Mouse (Mus musculus) liver (tissue): ENCODE measurements at regions not wholly inside any gene's neighbourhood (a gene's known extent, or its start where the extent isn't known, plus 50 kb on each side); places are given as distances from the start of the nearest gene placed in this dataset.

Experiments used
- DNase-seq: peaks from one replicate; pipeline ENCODE4 v3.0.0-alpha.2; 2020; ENCODE audit warnings: mixed read lengths

DNA sequence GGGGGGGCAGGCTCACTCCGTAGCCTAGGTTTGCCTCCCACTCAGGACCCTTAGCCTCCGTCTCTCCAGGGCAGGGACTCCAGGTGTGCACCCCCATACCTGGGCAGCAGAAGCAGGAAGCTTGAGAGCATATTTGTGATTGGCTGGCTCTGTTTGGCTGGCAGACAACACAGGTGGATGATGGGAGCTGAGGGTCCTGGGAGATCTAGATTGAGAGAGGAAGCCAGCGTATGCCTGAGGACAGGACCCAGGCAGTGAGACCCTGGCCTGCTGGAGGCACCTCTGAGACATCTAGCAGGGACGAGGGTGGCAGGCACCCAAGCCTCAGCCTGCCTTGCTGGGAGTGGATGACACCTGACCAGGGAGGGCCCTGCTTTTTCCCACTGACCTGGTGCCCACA, 88.6 kb upstream of the Tmem189 start:
- no peak for DNase-seq

GRCm38 (mm10) chr2:167777331-167778085, 87.9 kb upstream of the Tmem189 start:
- DNase-seq = peak; percentile 73

DNA sequence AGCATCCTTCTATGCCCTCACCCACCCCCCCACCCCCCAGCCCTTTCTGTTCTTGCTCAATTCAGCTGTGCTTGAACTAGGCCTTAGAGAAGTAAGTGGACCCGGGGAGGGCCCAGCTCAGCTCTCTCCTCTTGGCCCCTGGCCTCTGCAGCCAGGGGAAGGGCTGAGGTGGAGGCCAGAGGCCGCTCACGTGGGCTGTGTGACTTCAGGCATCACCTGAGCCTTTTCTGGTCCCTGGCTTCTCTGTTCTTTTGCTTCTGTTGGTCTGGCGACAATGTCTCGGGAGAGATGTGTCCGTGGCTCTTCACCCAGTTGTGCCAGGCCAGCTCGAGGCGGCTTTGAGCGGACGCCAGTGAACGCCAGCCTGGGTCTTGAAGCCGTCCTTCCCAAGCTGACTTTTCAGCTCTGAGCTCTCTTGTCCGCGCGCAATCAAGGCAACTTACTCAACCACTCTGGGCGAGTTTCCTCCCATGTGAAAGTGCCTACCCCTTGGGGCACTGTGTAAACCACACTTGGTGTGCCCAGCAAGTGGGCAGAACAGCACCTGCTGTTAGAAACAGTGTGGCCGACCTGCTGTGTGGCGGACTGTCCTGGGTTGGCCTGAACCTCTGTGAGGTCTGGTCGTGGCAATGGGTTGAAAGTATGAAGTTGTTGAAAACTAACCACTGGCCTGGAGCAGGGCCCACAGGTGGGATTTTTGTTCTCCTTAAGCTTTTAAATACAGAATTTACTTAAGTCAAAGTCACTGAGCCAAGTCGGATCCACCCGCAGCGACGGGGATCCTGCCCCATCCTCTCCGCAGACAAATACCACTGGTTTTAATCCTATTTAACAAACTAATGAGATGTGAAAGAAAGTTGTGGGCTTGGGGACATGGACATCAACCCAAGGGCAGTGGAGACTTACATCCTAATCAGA, 86.9 kb upstream of the Tmem189 start:
- DNase-seq = no peak

- DNase-seq = peak; percentile 44
Observed at GRCm38 (mm10) chr2:167775218-167775915, 85.7 kb upstream of the Tmem189 start.

DNA sequence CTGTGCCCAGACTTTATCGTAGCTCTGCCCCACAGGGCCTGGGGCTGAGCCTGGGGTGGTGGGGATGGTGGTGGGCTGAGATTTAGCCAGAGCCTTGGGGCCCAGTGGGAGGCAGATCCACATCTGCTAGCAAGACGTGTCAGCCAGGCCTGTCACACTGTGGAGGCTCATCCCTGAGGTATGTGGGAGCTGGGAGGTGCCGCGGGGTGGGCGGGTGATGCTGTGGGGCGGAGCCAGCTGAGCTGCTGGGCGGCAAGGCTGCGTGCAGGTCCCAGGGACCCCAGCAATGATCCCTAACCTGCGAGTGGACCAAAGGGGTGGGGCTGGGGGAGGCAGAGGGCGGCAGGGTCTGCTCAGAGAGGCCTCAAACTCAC, 85.2 kb upstream of the Tmem189 start:
- peak; percentile 59 for DNase-seq

- DNase-seq = no peak
Observed at GRCm38 (mm10) chr2:167774166-167774805, 84.7 kb upstream of the Tmem189 start.

- DNase-seq = no peak
Observed at GRCm38 (mm10) chr2:167772834-167773233, 83.2 kb upstream of the Tmem189 start.

DNA sequence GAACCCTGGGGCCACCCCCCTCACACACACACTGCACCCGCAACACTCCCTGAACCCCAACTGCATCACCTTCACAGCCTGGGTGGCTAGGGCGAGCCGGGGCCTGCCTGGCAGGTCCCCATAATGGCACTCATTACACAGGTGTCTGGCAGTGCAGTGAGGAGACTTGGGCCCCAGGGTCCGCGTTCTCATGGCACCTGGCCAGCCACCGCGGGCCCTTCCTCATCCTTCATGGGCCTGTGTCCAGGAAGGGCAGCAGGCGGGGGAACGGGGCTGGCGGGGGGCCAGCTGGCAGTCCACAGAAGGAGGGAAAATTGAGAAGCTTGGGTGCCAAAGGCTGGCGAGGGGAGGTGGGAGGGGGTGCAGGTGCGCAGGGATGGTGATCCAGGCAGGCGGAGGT, 78.3 kb upstream of the Tmem189 start:
- no peak for DNase-seq

DNA sequence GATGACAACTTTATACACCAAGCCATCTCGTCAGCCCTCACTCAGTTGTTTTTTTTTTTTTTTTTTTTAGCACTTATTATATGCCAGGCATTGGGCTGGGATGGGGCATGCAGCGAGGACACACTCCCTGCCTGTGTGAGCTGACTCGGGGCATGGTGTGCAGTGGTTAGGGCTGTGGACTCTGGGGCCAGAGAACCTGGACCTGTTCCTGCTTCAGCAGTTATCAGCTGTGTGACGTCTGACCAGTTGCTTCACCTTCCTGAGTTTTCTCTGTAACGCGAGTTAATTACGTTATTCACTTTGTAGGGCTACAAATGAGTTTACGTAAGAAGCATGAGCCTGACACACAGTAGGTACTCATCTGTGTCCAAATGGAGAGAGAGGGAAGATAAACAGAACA, 77.7 kb upstream of the Tmem189 start:
- no peak for DNase-seq

DNA sequence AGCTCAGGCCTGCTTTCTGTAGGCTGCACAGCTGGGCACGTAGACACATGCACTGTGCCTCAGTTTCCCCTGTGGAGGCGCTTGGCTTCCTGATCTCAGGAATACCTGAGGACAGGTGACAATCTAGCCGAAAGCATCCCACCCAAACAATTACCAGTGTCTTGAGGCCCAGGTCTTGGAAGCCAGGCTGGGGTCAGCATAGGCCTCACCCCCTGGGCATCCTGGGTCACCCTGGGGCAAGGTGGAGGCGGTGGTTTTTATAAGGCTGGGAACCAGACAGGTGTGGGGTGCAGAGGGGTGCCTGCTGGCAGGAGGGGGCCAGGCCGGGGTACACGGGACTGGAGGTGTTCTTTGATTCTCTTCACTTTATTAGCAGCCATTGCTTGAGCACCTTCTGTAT, 76.2 kb upstream of the Tmem189 start:
- no peak for DNase-seq

- DNase-seq = peak; percentile 91
Observed at GRCm38 (mm10) chr2:167765072-167765800, 75.6 kb upstream of the Tmem189 start.

DNA sequence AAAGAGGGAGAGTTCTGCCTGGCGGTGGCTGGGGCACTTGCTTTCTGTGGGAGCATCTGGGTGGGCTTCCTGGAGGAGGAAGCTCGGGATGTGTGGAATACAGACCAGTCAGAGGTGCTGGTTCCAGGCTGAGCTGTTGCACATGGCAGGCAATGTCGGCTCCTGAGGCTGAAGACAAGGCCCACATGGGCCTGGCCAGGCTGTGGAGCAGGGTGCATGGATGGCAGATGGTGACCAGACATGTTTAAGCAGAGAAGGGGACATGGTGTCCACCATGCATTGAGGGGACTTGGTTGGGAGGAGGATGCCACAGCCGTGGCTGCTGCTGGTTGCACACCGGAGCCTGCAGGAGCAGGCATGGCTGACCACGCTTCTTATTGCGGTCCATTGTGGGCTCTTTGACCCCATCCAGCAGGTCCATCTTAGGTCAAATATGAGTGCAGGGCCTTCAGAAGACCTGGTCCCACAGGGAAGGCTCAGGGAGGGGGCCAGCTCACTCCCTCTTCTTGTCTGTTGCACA, 74.3 kb upstream of the Tmem189 start:
- DNase-seq = no peak

- DNase-seq = no peak
Observed at GRCm38 (mm10) chr2:167761404-167761936, 71.8 kb upstream of the Tmem189 start.

GRCm38 (mm10) chr2:167760681-167761403, 71.2 kb upstream of the Tmem189 start:
- no peak for DNase-seq

- peak; percentile 66 for DNase-seq
Observed at GRCm38 (mm10) chr2:167759603-167760390, 70.2 kb upstream of the Tmem189 start.

DNA sequence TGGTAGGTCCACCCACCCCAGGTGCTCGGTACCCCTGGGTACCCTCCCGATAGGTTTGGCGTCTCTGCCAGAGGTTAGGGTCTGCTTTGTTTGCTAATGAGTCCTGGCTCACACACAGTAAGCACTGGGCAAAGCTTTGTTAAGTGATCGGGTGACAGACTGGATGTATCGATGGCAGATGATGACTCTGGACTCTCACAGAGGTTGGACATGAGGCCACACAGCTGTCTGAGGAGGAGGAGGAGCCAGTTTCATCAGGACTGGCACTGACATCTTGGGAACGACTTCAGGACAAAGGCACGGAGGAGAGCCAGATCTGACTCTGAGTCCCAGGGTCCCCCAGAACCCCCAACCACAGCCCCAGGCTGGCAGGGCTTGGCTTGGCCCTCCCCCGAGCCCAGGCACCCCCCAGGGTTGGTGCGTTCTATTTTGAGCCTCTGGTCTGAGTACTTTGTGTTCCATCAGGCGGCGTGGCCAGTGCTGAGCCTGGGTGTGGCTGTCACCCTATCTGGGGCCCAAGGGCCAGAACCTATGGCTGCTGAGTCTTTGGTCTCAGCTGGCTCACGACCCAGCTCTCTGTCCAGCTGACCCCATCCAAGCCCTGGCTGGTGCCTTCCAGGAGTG, 67.6 kb upstream of the Tmem189 start:
- DNase-seq = peak; percentile 40

DNA sequence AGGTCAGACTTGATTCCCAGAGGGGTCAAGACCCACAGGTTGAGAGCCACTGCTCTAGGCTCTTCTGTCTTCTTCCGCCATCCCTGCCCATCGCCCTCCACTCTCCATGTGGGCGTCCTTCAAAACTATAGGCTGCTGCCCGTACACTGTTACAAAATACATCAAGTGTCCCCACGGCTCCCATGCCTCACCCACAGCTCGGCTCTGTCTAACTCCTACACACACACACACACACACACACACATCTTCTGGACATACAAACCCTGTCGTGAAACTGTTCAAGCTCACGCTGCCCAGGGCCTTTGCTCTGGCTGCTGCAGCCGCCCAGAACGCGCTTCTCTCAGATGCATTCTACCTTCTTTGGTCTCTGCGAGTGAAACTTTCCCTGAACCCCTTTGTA, 67.1 kb upstream of the Tmem189 start:
- DNase-seq = no peak

GRCm38 (mm10) chr2:167754929-167755551, 65.4 kb upstream of the Tmem189 start:
- no peak for DNase-seq

- DNase-seq = peak; percentile 67
Observed at GRCm38 (mm10) chr2:167753898-167754297, 64.3 kb upstream of the Tmem189 start.
